Mouse (Mus musculus): ENCODE data around the gene Hoxa1. TPM values are rescaled to one million over a fixed set of nuclear protein-coding genes. Genes with fewer than 3 reads are reported as not detected.

The Hoxa1 gene
- polyA plus RNA-seq, 1 experiment from 2014 or later = 4.1 TPM

- Histone ChIP-seq H3K27ac (ENCODE audit: low read depth, low read length) (peak overlapping the region; percentile 94), H3K4me2 (replicated peaks; ENCODE audit: low read depth, low read length) (peak overlapping the region; percentile 95), H3K4me3 (ENCODE audit: low read depth, low read length) (peak overlapping the region; percentile 76), H3K36me3 (ENCODE audit: control insufficient read depth, insufficient read depth, low read length) (no peaks in the 10 kb centered on the region), H3K9me3 (ENCODE audit: control insufficient read depth, low read length) (no peaks in the 10 kb centered on the region), H3K4me1 (replicated peaks; ENCODE audit: control insufficient read depth, insufficient read depth, low read length) (no peaks in the 10 kb centered on the region), H3K9ac (ENCODE audit: low read depth, low read length) (peak overlapping the region; percentile 84), H3K27me3 (ENCODE audit: control insufficient read depth, insufficient read depth, low read length) (peaks cover 40% of the 10 kb centered on the region)
- no peak for ATAC-seq (ENCODE audit: low FRiP score)
- peak; percentile 71 for DNase-seq (ENCODE audit: low spot score)
- under 1% methylated on average over 30 of the region's 30 CpGs for WGBS
These were observed 2.6 kb upstream of the Hoxa1 start for GRCm38 (mm10) chr6:52160511-52161335.

GRCm38 (mm10) chr6:52159979-52160378, 1.9 kb upstream of the Hoxa1 start:
- Histone ChIP-seq H3K4me3 (ENCODE audit: low read depth, low read length) (peak overlapping the region; percentile 76), H3K9me3 (ENCODE audit: control insufficient read depth, low read length) (no peaks in the 10 kb centered on the region), H3K4me1 (replicated peaks; ENCODE audit: control insufficient read depth, insufficient read depth, low read length) (no peaks in the 10 kb centered on the region), H3K27me3 (ENCODE audit: control insufficient read depth, insufficient read depth, low read length) (peaks cover 45% of the 10 kb centered on the region), H3K36me3 (ENCODE audit: control insufficient read depth, insufficient read depth, low read length) (no peaks in the 10 kb centered on the region), H3K4me2 (replicated peaks; ENCODE audit: low read depth, low read length) (peak overlapping the region; percentile 95), H3K27ac (ENCODE audit: low read depth, low read length) (peak overlapping the region; percentile 94), H3K9ac (ENCODE audit: low read depth, low read length) (peak overlapping the region; percentile 84)
- DNase-seq (ENCODE audit: low spot score) = peak; percentile 49
- ATAC-seq (ENCODE audit: low FRiP score) = no peak
- WGBS = 0% methylated on average over 6 of the region's 9 CpGs

DNA sequence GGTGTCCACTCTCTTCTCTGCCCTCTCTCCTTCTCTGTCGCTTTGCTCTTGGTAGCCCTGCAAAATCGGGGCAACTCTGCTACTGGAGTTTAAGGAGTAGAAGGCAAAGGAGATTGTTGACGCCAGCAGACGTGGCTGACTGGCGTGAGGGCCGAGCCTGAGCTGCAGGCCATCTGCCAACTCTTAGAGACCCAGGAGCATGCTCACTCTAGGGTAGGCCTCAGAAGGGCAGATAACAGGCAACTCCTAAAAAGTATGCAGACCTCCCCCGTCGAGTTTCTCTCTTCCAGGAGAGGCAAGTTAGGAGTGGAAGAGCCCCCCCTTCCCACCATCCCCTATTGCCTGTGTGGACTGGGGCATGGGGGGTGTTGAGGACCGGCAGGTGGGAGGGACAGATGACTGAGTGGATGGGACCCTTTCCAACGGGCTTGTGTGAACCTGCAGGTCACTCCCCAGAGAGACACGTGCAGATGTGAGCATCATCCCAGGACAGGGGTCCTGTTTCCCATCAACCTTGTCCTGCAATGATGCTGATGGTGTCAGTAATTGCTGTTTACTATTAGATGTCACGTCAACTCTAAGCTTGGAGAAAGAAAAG, 1.1 kb upstream of the Hoxa1 start:
- 2% methylated on average over 12 of the region's 12 CpGs for WGBS
- Histone ChIP-seq H3K4me2 (replicated peaks; ENCODE audit: low read depth, low read length) (peak overlapping the region; percentile 95), H3K27ac (ENCODE audit: low read depth, low read length) (peak overlapping the region; percentile 94), H3K36me3 (ENCODE audit: control insufficient read depth, insufficient read depth, low read length) (no peaks in the 10 kb centered on the region), H3K4me1 (replicated peaks; ENCODE audit: control insufficient read depth, insufficient read depth, low read length) (no peaks in the 10 kb centered on the region), H3K9ac (ENCODE audit: low read depth, low read length) (peak overlapping the region; percentile 84), H3K27me3 (ENCODE audit: control insufficient read depth, insufficient read depth, low read length) (peaks cover 50% of the 10 kb centered on the region), H3K9me3 (ENCODE audit: control insufficient read depth, low read length) (no peaks in the 10 kb centered on the region), H3K4me3 (ENCODE audit: low read depth, low read length) (peak overlapping the region; percentile 76)
- ATAC-seq (ENCODE audit: low FRiP score) = 0 out of 2 replicates have a peak, but pooled peaks have one; percentile 10
- peak; percentile 59 for DNase-seq (ENCODE audit: low spot score)

DNA sequence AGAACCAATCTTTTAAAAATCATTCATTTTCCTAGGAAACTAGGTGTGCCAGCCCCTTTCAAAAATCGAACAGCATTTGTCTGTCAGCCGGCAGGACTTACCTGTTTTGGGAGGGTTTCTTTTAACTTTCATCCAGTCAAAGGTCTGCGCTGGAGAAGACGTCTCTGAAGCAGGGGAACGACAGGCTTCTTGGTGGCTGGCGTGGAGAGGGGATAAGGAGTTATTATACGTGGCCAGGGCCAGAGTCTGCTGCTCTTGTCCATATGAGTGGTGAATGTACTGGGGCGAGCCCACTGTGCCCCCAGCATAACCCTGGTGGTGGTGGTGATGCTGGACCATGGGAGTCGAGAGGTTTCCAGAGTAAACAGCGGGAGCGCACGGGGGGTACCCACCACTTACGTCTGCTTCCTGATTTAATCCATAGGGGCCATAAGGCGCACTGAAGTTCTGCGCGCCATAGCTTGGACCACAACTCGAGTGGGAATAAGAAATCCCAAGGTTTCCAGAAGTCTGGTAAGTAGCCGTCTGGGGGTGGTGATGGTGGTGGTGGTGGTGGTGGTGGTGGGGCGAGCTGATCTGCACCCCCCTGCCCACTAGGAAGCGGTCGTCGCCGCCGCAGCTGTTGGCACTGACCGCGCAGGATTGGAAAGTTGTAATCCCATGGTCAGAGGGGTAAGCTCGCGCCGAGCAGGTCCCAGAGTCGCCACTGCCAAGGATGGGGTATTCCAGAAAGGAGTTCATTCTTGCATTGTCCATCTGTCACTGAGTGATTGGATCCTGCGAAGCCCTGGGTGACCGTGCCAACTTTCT, 446 bp downstream of the Hoxa1 start:
- ATAC-seq (ENCODE audit: low FRiP score) = peak; percentile 63; the same call in 1 of the 2 replicates
- Histone ChIP-seq H3K36me3 (ENCODE audit: control insufficient read depth, insufficient read depth, low read length) (no peaks in the 10 kb centered on the region), H3K4me1 (replicated peaks; ENCODE audit: control insufficient read depth, insufficient read depth, low read length) (no peaks in the 10 kb centered on the region), H3K9me3 (ENCODE audit: control insufficient read depth, low read length) (no peaks in the 10 kb centered on the region), H3K27ac (ENCODE audit: low read depth, low read length) (peak overlapping the region; percentile 37; the same call in 1 of the 2 replicates), H3K4me2 (replicated peaks; ENCODE audit: low read depth, low read length) (peak overlapping the region; percentile 95), H3K27me3 (ENCODE audit: control insufficient read depth, insufficient read depth, low read length) (peaks cover 56% of the 10 kb centered on the region), H3K9ac (ENCODE audit: low read depth, low read length) (peak overlapping the region; percentile 44; the same call in 1 of the 2 replicates), H3K4me3 (ENCODE audit: low read depth, low read length) (peak overlapping the region; percentile 76)
- 1% methylated on average over 32 of the region's 32 CpGs for WGBS
- peak; percentile 44 for DNase-seq (ENCODE audit: low spot score)

GRCm38 (mm10) chr6:52156551-52157200, 1.4 kb downstream of the Hoxa1 start:
- peaks cover 62% of the 10 kb centered on the region for H3K27me3 ChIP-seq (ENCODE audit: control insufficient read depth, insufficient read depth, low read length)

DNA sequence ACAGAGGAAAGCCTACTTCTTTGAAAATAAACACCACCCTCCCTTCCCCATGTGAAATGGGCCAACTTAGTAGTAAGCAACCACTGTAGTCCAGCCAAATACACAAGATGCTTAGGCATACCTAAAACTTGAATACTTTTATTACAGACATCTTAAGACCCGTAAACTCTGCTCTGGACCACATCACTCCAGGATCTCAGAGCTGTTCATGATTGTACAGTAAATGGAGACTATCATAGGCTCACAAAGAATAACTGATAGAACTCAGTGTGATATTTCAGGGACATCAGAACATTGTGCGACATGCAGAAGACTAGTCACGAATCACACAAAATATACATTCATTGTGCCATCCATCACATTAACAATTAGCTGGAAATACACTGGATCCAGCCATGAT, 2.6 kb downstream of the Hoxa1 start:
- no peak overlapping the region for H3K27ac ChIP-seq (ENCODE audit: low read depth, low read length)
- H3K4me3 ChIP-seq (ENCODE audit: low read depth, low read length) = no peak overlapping the region
- H3K9ac ChIP-seq (ENCODE audit: low read depth, low read length) = no peak overlapping the region
- WGBS = 48% methylated on average over 3 of the region's 3 CpGs
- H3K4me2 ChIP-seq (replicated peaks; ENCODE audit: low read depth, low read length) = no peak overlapping the region
- no peaks in the 10 kb centered on the region for H3K36me3 ChIP-seq (ENCODE audit: control insufficient read depth, insufficient read depth, low read length)
- ATAC-seq (ENCODE audit: low FRiP score) = no peak
- no peak for DNase-seq (ENCODE audit: low spot score)
- H3K27me3 ChIP-seq (ENCODE audit: control insufficient read depth, insufficient read depth, low read length) = peaks cover 69% of the 10 kb centered on the region
- no peaks in the 10 kb centered on the region for H3K9me3 ChIP-seq (ENCODE audit: control insufficient read depth, low read length)
- H3K4me1 ChIP-seq (replicated peaks; ENCODE audit: control insufficient read depth, insufficient read depth, low read length) = no peaks in the 10 kb centered on the region

More at GRCm38 (mm10) chr6:52156551-52157200, 1.4 kb downstream of the Hoxa1 start:
- H3K4me1 ChIP-seq (replicated peaks; ENCODE audit: control insufficient read depth, insufficient read depth, low read length) = no peaks in the 10 kb centered on the region
- ATAC-seq (ENCODE audit: low FRiP score) (no peak), DNase-seq (ENCODE audit: low spot score) (peak; percentile 47)
- H3K4me3 ChIP-seq (ENCODE audit: low read depth, low read length) = peak overlapping the region; percentile 76
- H3K9me3 ChIP-seq (ENCODE audit: control insufficient read depth, low read length) = no peaks in the 10 kb centered on the region
- peak overlapping the region; percentile 95 for H3K4me2 ChIP-seq (replicated peaks; ENCODE audit: low read depth, low read length)
- H3K9ac ChIP-seq (ENCODE audit: low read depth, low read length) = 0 out of 2 replicates have a peak overlapping the region, but pooled peaks have one; percentile 20
- under 1% methylated on average over 20 of the region's 20 CpGs for WGBS
- no peaks in the 10 kb centered on the region for H3K36me3 ChIP-seq (ENCODE audit: control insufficient read depth, insufficient read depth, low read length)
- H3K27ac ChIP-seq (ENCODE audit: low read depth, low read length) = no peak overlapping the region

DNA sequence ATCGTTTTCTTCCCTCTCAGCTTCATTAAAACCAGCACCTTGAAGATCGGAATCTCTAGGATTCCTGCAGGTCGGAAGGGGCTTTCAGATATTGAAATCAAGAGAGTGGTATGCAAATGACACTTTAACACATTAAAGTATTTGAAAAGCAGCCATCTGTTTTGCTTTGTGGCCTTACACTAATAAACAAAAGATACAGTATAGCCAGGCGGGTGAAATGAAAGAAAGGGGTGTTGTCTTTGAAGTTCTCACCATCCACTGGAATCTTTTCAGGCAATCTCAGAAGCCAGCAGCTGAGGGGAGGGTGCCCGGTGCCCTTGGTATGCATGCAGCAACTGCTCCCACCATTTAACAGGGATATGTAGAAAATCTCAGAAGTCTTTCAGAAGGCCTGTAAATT, 4.1 kb downstream of the Hoxa1 start:
- no peaks in the 10 kb centered on the region for H3K9me3 ChIP-seq (ENCODE audit: control insufficient read depth, low read length)
- ATAC-seq (ENCODE audit: low FRiP score) (no peak), DNase-seq (ENCODE audit: low spot score) (peak; percentile 37)
- no peak overlapping the region for H3K9ac ChIP-seq (ENCODE audit: low read depth, low read length)
- H3K4me1 ChIP-seq (replicated peaks; ENCODE audit: control insufficient read depth, insufficient read depth, low read length) = no peaks in the 10 kb centered on the region
- 10% methylated on average over 5 of the region's 5 CpGs for WGBS
- H3K4me2 ChIP-seq (replicated peaks; ENCODE audit: low read depth, low read length) = peak overlapping the region; percentile 6
- no peak overlapping the region for H3K4me3 ChIP-seq (ENCODE audit: low read depth, low read length)
- peaks cover 74% of the 10 kb centered on the region for H3K27me3 ChIP-seq (ENCODE audit: control insufficient read depth, insufficient read depth, low read length)
- no peaks in the 10 kb centered on the region for H3K36me3 ChIP-seq (ENCODE audit: control insufficient read depth, insufficient read depth, low read length)
- no peak overlapping the region for H3K27ac ChIP-seq (ENCODE audit: low read depth, low read length)

- no peak overlapping the region for H3K27ac ChIP-seq (ENCODE audit: low read depth, low read length)
- no peaks in the 10 kb centered on the region for H3K36me3 ChIP-seq (ENCODE audit: control insufficient read depth, insufficient read depth, low read length)
- no peaks in the 10 kb centered on the region for H3K9me3 ChIP-seq (ENCODE audit: control insufficient read depth, low read length)
- peaks cover 73% of the 10 kb centered on the region for H3K27me3 ChIP-seq (ENCODE audit: control insufficient read depth, insufficient read depth, low read length)
- ATAC-seq (ENCODE audit: low FRiP score) = no peak
- H3K4me3 ChIP-seq (ENCODE audit: low read depth, low read length) = no peak overlapping the region
- no peak overlapping the region for H3K9ac ChIP-seq (ENCODE audit: low read depth, low read length)
- no peak for DNase-seq (ENCODE audit: low spot score)
- no peaks in the 10 kb centered on the region for H3K4me1 ChIP-seq (replicated peaks; ENCODE audit: control insufficient read depth, insufficient read depth, low read length)
- H3K4me2 ChIP-seq (replicated peaks; ENCODE audit: low read depth, low read length) = no peak overlapping the region
- WGBS = 1% methylated on average over 6 of the region's 6 CpGs
These were observed 4.8 kb downstream of the Hoxa1 start for GRCm38 (mm10) chr6:52153270-52153669.

Data from hindbrain, embryonic 11.5 days (tissue).